Mouse (Mus musculus) midbrain, embryonic 14.5 days (tissue): ENCODE measurements around the gene Chit1. TPM values are rescaled to one million over a fixed set of nuclear protein-coding genes. Genes with fewer than 3 reads are reported as not detected.
A peak's percentile ranks its signal among the peaks of the same experiment; 100 is the strongest.

Experiments used
- ATAC-seq: fragments of 200-750 bp; cut with Nextera tagmentation; 2 replicates; pipeline ENCODE4 v1.8.0; 2017; ENCODE audit warnings: moderate number of reproducible peaks, moderate library complexity; ENCODE audit not compliant: low FRiP score, low TSS enrichment
- DNase-seq: peaks from one replicate; pipeline ENCODE4 v3.0.0-alpha.2; 2015
- H3K27ac ChIP-seq: fragments of 300-500 bp; sonication (generic); replicated peaks from 2 replicates; pipeline ENCODE4 v1.5.1; 2014; ENCODE audit warnings: mild to moderate bottlenecking, low read depth, low read length, moderate library complexity
- H3K27me3 ChIP-seq: fragments of 300-500 bp; sonication (generic); 2 replicates; pipeline ENCODE4 v1.6.1; 2014; ENCODE audit warnings: low read length, control low read depth, mixed read lengths; ENCODE audit not compliant: control insufficient read depth, insufficient read depth
- H3K36me3 ChIP-seq: fragments of 300-500 bp; sonication (generic); 2 replicates; pipeline ENCODE4 v1.6.1; 2014; ENCODE audit warnings: low read length, control low read depth; ENCODE audit not compliant: control insufficient read depth, insufficient read depth
- H3K4me1 ChIP-seq: fragments of 300-500 bp; sonication (generic); 2 replicates; pipeline ENCODE4 v1.6.1; 2014; ENCODE audit warnings: mild to moderate bottlenecking, antibody characterized with exemption, low read length, control low read depth; ENCODE audit not compliant: control insufficient read depth, insufficient read depth
- H3K4me2 ChIP-seq: fragments of 300-500 bp; sonication (generic); 2 replicates; pipeline ENCODE4 v1.6.1; 2014; ENCODE audit warnings: mild to moderate bottlenecking, low read length, moderate library complexity
- H3K4me3 ChIP-seq: fragments of 300-500 bp; sonication (generic); replicated peaks from 2 replicates; pipeline ENCODE4 v1.5.1; 2014; ENCODE audit warnings: low read depth, low read length
- H3K9ac ChIP-seq: fragments of 300-500 bp; sonication (generic); replicated peaks from 2 replicates; pipeline ENCODE4 v1.6.1; 2014; ENCODE audit warnings: mild to moderate bottlenecking, low read length, moderate library complexity
- H3K9me3 ChIP-seq: fragments of 300-500 bp; sonication (generic); 2 replicates; pipeline ENCODE4 v1.6.1; 2016; ENCODE audit warnings: low read length, control low read depth, mixed read lengths; ENCODE audit not compliant: control insufficient read depth
- WGBS: fragments of 180-500 bp; shearing (Covaris S2); extraction: QIAGEN DNeasy Blood & Tissue Kit; methylation state at CpG from one replicate; pipeline ENCODE4 v1.1.7; 2014; 5-methylcytosine and 5-hydroxymethylcytosine counted together
- polyA plus RNA-seq: library from polyadenylated mRNA; unstranded; fragments of >200 nt; fragmentation: Nextera tagmentation; extraction: Ambion mirVana; gene quantifications from 2 replicates; pipeline ENCODE4 v1.2.1, GENCODE M21; 2014

The Chit1 gene
- polyA plus RNA-seq, 1 experiment from 2014 or later, result not detected

DNA sequence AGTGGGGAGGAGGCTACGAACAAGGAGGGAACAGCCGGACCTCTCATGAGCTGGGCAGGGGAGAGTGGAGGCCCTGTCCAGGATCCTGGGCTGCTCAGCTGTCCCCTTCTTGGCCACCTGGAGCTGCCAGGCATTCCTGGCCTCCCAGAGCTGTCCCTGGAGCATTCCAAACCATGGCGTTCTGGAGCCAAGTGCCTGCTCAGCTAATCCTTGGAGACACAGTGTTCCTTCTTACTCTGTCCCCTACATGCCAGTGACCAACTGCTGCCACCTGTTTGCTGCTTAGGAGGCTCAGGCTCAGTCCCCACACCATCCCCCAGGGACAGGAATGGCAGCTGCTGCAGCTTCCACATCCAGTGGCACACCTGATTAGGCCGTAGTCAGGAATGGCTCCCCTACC lies 84.9 kb downstream of the Chit1 start:
- no peak overlapping the region for H3K27ac ChIP-seq
- no peak overlapping the region for H3K4me2 ChIP-seq
- no peak overlapping the region for H3K9ac ChIP-seq
- ATAC-seq, result no peak
- peak; percentile 31 for DNase-seq
- H3K36me3 ChIP-seq, result no peaks in the 10 kb centered on the region
- H3K4me1 ChIP-seq, result no peaks in the 10 kb centered on the region
- H3K9me3 ChIP-seq, result no peaks in the 10 kb centered on the region
- WGBS, result 56% methylated on average over 4 of the region's 4 CpGs
- no peak overlapping the region for H3K4me3 ChIP-seq
- H3K27me3 ChIP-seq, result no peaks in the 10 kb centered on the region

DNA sequence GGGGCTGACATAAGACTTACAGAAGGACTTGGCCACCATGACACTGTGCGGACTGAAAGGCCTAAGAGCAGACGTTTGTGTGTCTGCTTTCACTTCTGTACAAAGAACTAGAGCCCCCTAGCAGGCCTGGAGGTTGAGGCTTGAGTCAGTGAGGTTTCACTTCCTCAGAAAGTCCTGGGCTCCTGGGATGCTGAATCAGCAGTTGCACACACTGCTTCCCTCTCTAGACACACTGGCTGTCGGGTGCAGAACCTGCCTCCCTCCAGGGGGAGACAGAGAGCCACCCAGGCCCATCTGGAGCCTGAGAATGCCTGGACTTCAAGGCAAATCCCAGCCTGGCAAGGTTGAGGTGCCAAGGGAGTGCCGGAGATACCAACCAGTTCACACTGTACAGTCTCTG lies 85.3 kb downstream of the Chit1 start:
- Histone ChIP-seq H3K4me1 (no peaks in the 10 kb centered on the region), H3K27me3 (no peaks in the 10 kb centered on the region), H3K27ac (no peak overlapping the region), H3K9me3 (no peaks in the 10 kb centered on the region), H3K9ac (no peak overlapping the region), H3K4me3 (no peak overlapping the region), H3K4me2 (no peak overlapping the region), H3K36me3 (no peaks in the 10 kb centered on the region)
- ATAC-seq (no peak), DNase-seq (peak; percentile 28)
- WGBS, result 72% methylated on average over 4 of the region's 4 CpGs

DNA sequence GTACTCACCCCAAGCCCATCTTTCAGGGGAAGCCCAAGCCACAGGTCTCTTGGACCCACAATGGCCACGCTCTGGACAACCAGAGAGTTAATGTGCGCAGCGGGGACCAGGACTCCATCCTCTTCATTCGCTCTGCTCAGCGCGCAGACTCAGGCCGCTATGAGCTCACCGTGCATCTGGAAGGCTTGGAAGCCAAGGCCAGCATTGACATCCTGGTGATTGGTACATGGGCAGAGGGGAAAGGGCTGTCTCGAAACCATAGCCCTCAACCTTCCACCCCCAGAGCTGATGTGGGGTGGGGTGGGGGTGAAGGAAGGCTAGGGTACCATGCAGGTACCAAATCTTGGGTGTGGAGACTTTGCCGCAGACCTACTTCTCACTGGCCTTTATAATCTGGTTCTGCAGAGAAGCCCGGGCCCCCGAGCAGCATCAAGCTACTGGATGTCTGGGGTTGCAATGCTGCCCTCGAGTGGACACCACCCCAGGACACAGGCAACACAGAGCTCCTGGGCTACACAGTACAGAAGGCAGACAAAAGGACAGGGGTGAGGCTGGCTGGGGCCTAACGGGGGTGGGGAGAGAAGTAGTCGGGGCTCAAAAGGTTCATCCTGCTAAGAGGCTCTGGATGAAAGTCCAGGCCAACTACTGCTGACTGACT lies 86.4 kb downstream of the Chit1 start:
- Histone ChIP-seq H3K4me1 (no peaks in the 10 kb centered on the region), H3K27ac (no peak overlapping the region), H3K4me3 (no peak overlapping the region), H3K4me2 (no peak overlapping the region), H3K9ac (no peak overlapping the region), H3K36me3 (no peaks in the 10 kb centered on the region), H3K27me3 (no peaks in the 10 kb centered on the region), H3K9me3 (no peaks in the 10 kb centered on the region)
- ATAC-seq (no peak), DNase-seq (no peak)
- WGBS, result 76% methylated on average over 15 of the region's 15 CpGs

DNA sequence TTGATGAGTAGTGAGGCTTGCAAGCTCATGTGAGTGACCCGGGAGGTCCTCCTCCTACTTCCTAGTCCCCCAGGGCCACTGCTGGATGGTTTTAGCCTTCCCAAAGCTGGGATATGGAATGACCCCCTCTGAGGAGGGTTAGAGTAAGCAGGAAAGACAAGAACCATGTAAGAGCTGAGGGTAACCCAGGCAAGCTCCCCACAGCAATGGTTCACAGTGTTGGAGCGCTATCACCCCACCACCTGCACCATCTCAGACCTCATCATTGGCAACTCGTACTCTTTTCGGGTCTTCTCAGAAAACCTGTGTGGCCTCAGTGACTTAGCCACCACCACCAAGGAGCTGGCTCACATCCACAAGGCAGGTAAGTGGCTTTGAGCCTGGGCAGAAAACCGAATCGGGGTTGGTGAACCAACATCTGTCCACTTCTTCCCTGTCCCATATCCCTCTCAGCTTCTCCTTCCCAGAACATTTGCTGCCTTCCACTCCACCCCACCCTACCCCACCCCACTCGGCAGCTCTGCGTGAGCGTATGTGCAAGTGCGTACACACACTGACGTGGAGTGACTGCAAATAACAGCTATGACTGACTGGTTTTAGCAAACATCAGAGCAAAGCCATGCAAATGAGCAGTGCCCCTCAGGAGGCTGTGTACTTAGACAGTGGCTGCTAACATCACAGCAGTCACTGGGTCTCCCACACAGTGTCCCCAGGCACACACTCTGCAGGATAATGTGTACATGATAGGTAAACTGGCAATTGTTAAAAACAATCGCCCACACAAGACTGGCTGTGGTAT lies 87.4 kb downstream of the Chit1 start:
- Histone ChIP-seq H3K4me2 (no peak overlapping the region), H3K36me3 (no peaks in the 10 kb centered on the region), H3K27ac (peak overlapping the region; percentile 26; the same call in 1 of the 2 replicates), H3K27me3 (no peaks in the 10 kb centered on the region), H3K4me1 (no peaks in the 10 kb centered on the region), H3K4me3 (no peak overlapping the region), H3K9ac (no peak overlapping the region), H3K9me3 (no peaks in the 10 kb centered on the region)
- ATAC-seq (no peak), DNase-seq (peak; percentile 54)
- 75% methylated on average over 12 of the region's 12 CpGs for WGBS

DNA sequence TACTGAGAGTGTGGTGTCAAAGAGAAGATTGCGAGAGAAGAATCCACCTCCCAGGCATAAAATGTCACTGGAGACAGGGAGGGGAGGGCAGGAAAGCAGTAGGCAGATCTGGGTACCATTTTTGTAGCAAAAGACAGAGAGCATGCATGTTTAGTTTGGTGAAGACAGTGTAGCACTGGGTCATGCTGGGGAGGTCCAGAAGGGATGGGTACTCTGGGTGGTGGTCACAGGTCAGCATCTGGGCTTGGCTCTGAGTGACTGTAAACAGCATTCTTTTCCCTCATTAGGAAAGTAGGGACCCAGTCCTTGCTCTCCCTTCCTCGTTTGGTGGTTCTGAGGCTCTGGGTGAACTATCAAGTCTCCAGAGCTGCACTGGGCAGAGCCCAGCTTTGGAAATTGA lies 89.4 kb downstream of the Chit1 start:
- Histone ChIP-seq H3K27ac (no peak overlapping the region), H3K36me3 (no peaks in the 10 kb centered on the region), H3K4me1 (no peaks in the 10 kb centered on the region), H3K9me3 (no peaks in the 10 kb centered on the region), H3K9ac (no peak overlapping the region), H3K4me2 (no peak overlapping the region), H3K4me3 (no peak overlapping the region), H3K27me3 (no peaks in the 10 kb centered on the region)
- DNase-seq, result no peak
- no peak for ATAC-seq
- WGBS, result 65% methylated on average over 2 of the region's 2 CpGs

Other genes with a start within 250 kb of the Chit1 start
- 3.5 and 4.5 TPM in 2 replicates for gene Optc, start 203.2 kb upstream of the Chit1 start, polyA plus RNA-seq
- gene Prelp, start 189.8 kb upstream of the Chit1 start, polyA plus RNA-seq, result 7.1 and 8.7 TPM in 2 replicates
- 0.31 and 6.4 TPM in 2 replicates for gene Fmod, start 74.0 kb upstream of the Chit1 start, polyA plus RNA-seq
- 34.2 and 61.1 TPM in 2 replicates for gene Btg2, start 32.1 kb upstream of the Chit1 start, polyA plus RNA-seq
- 3.6 and 3.7 TPM in 2 replicates for gene Chil1, start 70.9 kb downstream of the Chit1 start, polyA plus RNA-seq
- gene Mybph, start 82.2 kb downstream of the Chit1 start, polyA plus RNA-seq, result 0.12 TPM in 1 of 2 replicates, not detected in the other
- gene Adora1, start 124.2 kb downstream of the Chit1 start, polyA plus RNA-seq, result 7.3 and 10.6 TPM in 2 replicates
- not detected in 2 replicates for gene Myog, start 178.7 kb downstream of the Chit1 start, polyA plus RNA-seq
- gene Ppfia4, start 221.7 kb downstream of the Chit1 start, polyA plus RNA-seq, result 11.5 and 14.4 TPM in 2 replicates